Mouse (Mus musculus): ENCODE data around the gene Eif5a.

- peak; percentile 63 for TF ChIP-seq POLR2A (IDR thresholded peaks at IDR 0.05; ENCODE audit: low read depth, low read length)
- no peak for TF ChIP-seq CTCF (IDR thresholded peaks at IDR 0.05; ENCODE audit: borderline replicate concordance, insufficient read depth, low read length)
These were observed 20.3 kb downstream of the Eif5a start for GRCm38 (mm10) chr11:69901406-69901846.
